Mouse (Mus musculus): ENCODE measurements around the gene Trp53i13. TPM values are rescaled to one million over a fixed set of nuclear protein-coding genes. Genes with fewer than 3 reads are reported as not detected.
A peak's percentile ranks its signal among the peaks of the same experiment; 100 is the strongest.

The Trp53i13 gene
- polyA plus RNA-seq, 1 experiment from 2014 or later, result 3.4 TPM

GRCm38 (mm10) chr11:77476216-77476615 is 39.6 kb downstream of the Trp53i13 start:
- Histone ChIP-seq H3K9ac (ENCODE audit: low read depth, low read length) (no peak overlapping the region), H3K4me1 (ENCODE audit: control insufficient read depth, low read depth, low read length) (no peaks in the 10 kb centered on the region), H3K27me3 (ENCODE audit: control insufficient read depth, insufficient read depth, low read depth, low read length) (no peaks in the 10 kb centered on the region), H3K4me2 (ENCODE audit: low read depth, low read length) (no peak overlapping the region), H3K27ac (ENCODE audit: low read length) (no peak overlapping the region), H3K9me3 (replicated peaks; ENCODE audit: control insufficient read depth, low read length) (no peaks in the 10 kb centered on the region), H3K4me3 (ENCODE audit: low read depth, low read length) (no peak overlapping the region), H3K36me3 (ENCODE audit: control insufficient read depth, insufficient read depth) (no peaks in the 10 kb centered on the region)
- 78% methylated on average over 14 of the region's 14 CpGs for WGBS (ENCODE audit: insufficient replicate concordance)
- ATAC-seq (ENCODE audit: low read depth), result no peak

DNA sequence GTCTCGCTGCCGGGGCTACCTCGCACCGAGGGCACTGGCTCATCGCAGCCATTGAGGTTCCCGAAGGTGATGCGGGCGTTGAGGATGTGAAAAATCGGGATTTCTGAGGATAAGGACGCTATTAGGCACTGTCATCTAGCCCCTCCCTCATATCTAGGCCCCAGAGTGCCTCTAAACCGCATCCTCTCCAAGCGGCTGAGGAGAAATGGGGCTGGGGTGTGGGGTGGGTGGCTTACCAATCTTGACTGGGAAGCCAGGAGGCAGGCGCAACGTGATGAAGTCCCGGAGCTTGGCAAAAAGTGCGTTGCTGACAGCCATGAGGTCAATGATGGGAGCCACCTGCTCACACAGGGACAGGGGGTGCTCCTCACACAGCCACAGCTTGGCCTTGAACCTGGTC is 43.0 kb downstream of the Trp53i13 start:
- 77% methylated on average over 16 of the region's 16 CpGs for WGBS (ENCODE audit: insufficient replicate concordance)
- no peak overlapping the region for H3K4me2 ChIP-seq (ENCODE audit: low read depth, low read length)

DNA sequence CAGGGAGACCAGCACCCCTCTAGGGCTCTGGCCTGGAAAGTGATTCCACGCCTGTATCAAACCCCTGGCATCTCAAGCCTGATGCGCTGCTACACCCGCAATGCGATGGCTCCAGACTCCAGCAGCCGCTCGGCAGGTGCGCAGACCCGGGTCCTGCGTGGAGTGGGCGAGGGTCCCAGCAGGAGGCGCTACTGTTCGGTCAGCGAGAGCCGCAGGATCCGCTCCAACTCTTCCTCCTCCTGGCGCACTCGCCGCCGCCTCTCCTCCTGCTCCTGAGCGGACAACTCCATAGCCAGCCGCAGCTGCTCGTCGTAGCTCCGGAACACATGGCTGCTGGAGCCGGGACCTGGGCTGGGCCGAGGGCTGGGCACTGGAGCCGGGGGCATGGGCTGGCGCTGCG is 44.4 kb downstream of the Trp53i13 start:
- Histone ChIP-seq H3K36me3 (ENCODE audit: control insufficient read depth, insufficient read depth) (no peaks in the 10 kb centered on the region), H3K4me1 (ENCODE audit: control insufficient read depth, low read depth, low read length) (peaks cover 7% of the 10 kb centered on the region; the same call in 1 of the 2 replicates), H3K4me2 (ENCODE audit: low read depth, low read length) (no peak overlapping the region), H3K9me3 (replicated peaks; ENCODE audit: control insufficient read depth, low read length) (no peaks in the 10 kb centered on the region), H3K4me3 (ENCODE audit: low read depth, low read length) (no peak overlapping the region), H3K27me3 (ENCODE audit: control insufficient read depth, insufficient read depth, low read depth, low read length) (peaks cover 14% of the 10 kb centered on the region), H3K27ac (ENCODE audit: low read length) (no peak overlapping the region), H3K9ac (ENCODE audit: low read depth, low read length) (no peak overlapping the region)
- 85% methylated on average over 27 of the region's 29 CpGs for WGBS (ENCODE audit: insufficient replicate concordance)
- ATAC-seq (ENCODE audit: low read depth), result no peak

More for the DNA sequence above, 43.0 kb downstream of the Trp53i13 start:
- H3K4me3 ChIP-seq (ENCODE audit: low read depth, low read length), result no peak overlapping the region
- no peak for ATAC-seq (ENCODE audit: low read depth)
- H3K27ac ChIP-seq (ENCODE audit: low read length), result no peak overlapping the region
- peaks cover under 1% of the 10 kb centered on the region; the same call in 1 of the 2 replicates for H3K27me3 ChIP-seq (ENCODE audit: control insufficient read depth, insufficient read depth, low read depth, low read length)
- no peaks in the 10 kb centered on the region for H3K9me3 ChIP-seq (replicated peaks; ENCODE audit: control insufficient read depth, low read length)
- no peak overlapping the region for H3K9ac ChIP-seq (ENCODE audit: low read depth, low read length)
- H3K4me1 ChIP-seq (ENCODE audit: control insufficient read depth, low read depth, low read length), result peaks cover under 1% of the 10 kb centered on the region; the same call in 1 of the 2 replicates
- no peaks in the 10 kb centered on the region for H3K36me3 ChIP-seq (ENCODE audit: control insufficient read depth, insufficient read depth)

DNA sequence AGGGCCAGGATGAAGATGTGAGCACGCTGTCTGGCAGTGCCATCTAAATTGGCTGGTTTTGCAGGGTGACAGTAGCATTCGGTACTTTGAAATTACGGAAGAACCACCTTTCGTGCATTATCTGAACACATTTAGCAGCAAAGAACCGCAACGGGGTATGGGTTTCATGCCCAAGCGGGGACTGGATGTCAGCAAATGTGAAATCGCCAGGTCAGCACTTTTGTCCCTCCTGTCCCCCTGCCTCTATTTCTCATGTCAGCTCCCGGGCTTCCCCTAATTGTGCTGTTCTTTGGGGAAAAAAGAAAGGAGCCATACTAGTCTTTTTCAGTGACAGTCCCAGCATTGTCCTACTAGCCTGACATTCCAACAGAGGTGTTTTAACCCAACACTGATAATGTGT is 47.4 kb downstream of the Trp53i13 start:
- WGBS (ENCODE audit: insufficient replicate concordance), result 76% methylated on average over 9 of the region's 9 CpGs
- Histone ChIP-seq H3K9me3 (replicated peaks; ENCODE audit: control insufficient read depth, low read length) (no peaks in the 10 kb centered on the region), H3K27ac (ENCODE audit: low read length) (no peak overlapping the region), H3K4me2 (ENCODE audit: low read depth, low read length) (no peak overlapping the region), H3K4me3 (ENCODE audit: low read depth, low read length) (no peak overlapping the region), H3K27me3 (ENCODE audit: control insufficient read depth, insufficient read depth, low read depth, low read length) (peaks cover 34% of the 10 kb centered on the region), H3K9ac (ENCODE audit: low read depth, low read length) (no peak overlapping the region), H3K36me3 (ENCODE audit: control insufficient read depth, insufficient read depth) (no peaks in the 10 kb centered on the region), H3K4me1 (ENCODE audit: control insufficient read depth, low read depth, low read length) (peaks cover 7% of the 10 kb centered on the region; the same call in 1 of the 2 replicates)
- no peak for ATAC-seq (ENCODE audit: low read depth)

DNA sequence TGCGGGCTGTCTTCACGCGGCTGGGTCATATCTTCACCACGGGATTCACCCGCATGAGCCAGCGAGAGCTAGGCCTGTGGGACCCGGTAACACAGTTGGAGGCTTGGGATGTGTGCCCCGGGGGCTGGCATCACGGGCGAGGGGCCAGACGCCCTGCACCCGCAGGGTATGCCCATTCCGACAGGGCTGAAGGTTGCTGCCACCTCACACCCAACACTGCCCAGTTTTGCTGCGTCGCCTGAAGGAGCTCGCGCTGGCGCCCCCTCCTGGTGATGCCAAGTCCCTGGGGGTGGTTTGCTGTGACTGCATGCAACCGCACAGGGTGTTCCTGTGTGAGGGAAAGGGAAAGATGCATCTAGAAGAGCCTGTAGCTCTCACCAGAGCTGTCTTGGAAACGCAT is 48.0 kb downstream of the Trp53i13 start:
- Histone ChIP-seq H3K36me3 (ENCODE audit: control insufficient read depth, insufficient read depth) (no peaks in the 10 kb centered on the region), H3K27ac (ENCODE audit: low read length) (no peak overlapping the region), H3K4me2 (ENCODE audit: low read depth, low read length) (peak overlapping the region; percentile 35), H3K27me3 (ENCODE audit: control insufficient read depth, insufficient read depth, low read depth, low read length) (peaks cover 41% of the 10 kb centered on the region), H3K9me3 (replicated peaks; ENCODE audit: control insufficient read depth, low read length) (no peaks in the 10 kb centered on the region), H3K9ac (ENCODE audit: low read depth, low read length) (no peak overlapping the region), H3K4me1 (ENCODE audit: control insufficient read depth, low read depth, low read length) (peaks cover 7% of the 10 kb centered on the region; the same call in 1 of the 2 replicates), H3K4me3 (ENCODE audit: low read depth, low read length) (0 out of 2 replicates have a peak overlapping the region, but pooled peaks have one; percentile 5)
- WGBS (ENCODE audit: insufficient replicate concordance), result 10% methylated on average over 20 of the region's 20 CpGs
- ATAC-seq (ENCODE audit: low read depth), result no peak

DNA sequence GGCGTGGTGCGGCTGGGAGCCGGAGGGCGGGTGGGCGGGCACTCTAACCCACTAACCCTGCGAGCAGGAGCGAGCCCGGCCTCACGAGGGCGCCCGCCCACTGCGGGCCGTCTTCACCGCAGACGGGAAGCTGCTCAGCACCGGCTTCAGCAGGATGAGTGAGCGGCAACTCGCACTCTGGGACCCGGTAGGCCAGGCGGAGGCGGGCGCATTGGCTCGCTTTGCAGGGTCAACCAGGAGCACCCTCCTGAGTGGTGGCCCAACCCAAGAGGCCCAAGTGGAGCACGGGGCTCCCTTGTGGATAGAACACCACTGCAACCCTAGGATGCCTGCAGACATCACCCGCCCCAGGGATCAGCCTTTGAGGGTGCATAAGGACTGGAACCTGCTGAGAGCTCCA is 48.6 kb downstream of the Trp53i13 start:
- peak; percentile 61 for ATAC-seq (ENCODE audit: low read depth)
- 3% methylated on average over 25 of the region's 25 CpGs for WGBS (ENCODE audit: insufficient replicate concordance)
- peaks cover 47% of the 10 kb centered on the region for H3K27me3 ChIP-seq (ENCODE audit: control insufficient read depth, insufficient read depth, low read depth, low read length)

DNA sequence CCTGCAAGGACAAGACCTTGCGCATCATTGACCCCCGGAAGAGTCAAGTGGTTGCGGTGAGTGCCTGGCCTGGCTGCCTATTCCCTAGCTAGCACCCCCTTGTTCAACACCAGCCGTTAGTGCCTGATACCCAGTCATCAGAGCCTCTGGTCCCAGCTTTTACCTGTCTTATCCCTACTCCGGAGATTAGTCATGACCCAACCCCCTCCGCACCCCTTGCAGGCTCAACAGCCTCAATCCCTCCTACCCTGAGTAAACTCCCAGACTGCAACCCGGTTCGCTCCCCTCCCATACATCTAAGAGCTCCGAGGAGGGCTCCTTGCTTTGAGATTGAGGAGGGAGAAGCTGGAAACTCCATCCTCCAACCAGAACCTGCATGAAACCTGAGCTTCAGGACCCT is 49.2 kb downstream of the Trp53i13 start:
- Histone ChIP-seq H3K27ac (ENCODE audit: low read length) (no peak overlapping the region), H3K4me2 (ENCODE audit: low read depth, low read length) (no peak overlapping the region), H3K9ac (ENCODE audit: low read depth, low read length) (no peak overlapping the region), H3K9me3 (replicated peaks; ENCODE audit: control insufficient read depth, low read length) (no peaks in the 10 kb centered on the region), H3K36me3 (ENCODE audit: control insufficient read depth, insufficient read depth) (no peaks in the 10 kb centered on the region), H3K27me3 (ENCODE audit: control insufficient read depth, insufficient read depth, low read depth, low read length) (peaks cover 53% of the 10 kb centered on the region), H3K4me3 (ENCODE audit: low read depth, low read length) (no peak overlapping the region), H3K4me1 (ENCODE audit: control insufficient read depth, low read depth, low read length) (peaks cover 15% of the 10 kb centered on the region)
- no peak for ATAC-seq (ENCODE audit: low read depth)
- 38% methylated on average over 9 of the region's 9 CpGs for WGBS (ENCODE audit: insufficient replicate concordance)

More for the DNA sequence above, 48.6 kb downstream of the Trp53i13 start:
- Histone ChIP-seq H3K9me3 (replicated peaks; ENCODE audit: control insufficient read depth, low read length) (no peaks in the 10 kb centered on the region), H3K9ac (ENCODE audit: low read depth, low read length) (no peak overlapping the region), H3K4me3 (ENCODE audit: low read depth, low read length) (no peak overlapping the region), H3K27ac (ENCODE audit: low read length) (no peak overlapping the region), H3K4me1 (ENCODE audit: control insufficient read depth, low read depth, low read length) (peaks cover 12% of the 10 kb centered on the region), H3K36me3 (ENCODE audit: control insufficient read depth, insufficient read depth) (no peaks in the 10 kb centered on the region), H3K4me2 (ENCODE audit: low read depth, low read length) (peak overlapping the region; percentile 35)

DNA sequence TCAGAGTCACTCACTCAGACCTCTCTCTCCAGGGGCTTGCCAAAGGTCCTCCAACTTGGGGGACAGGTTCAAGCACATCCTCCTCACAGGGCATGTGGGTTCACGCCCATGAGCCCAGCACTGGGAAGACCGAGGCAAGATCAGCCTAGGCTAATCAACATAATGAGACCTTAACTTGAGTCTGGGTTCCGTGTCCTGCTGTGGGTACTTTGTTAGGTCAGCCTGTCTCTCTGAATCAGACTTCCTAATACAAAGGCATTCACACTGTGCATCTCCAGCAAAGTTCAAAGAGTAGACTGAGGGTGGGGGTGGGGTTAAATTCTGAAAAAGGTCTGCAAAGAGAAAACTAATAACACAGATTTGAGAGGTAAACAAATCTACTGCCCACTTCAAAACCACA is 50.7 kb downstream of the Trp53i13 start:
- 61% methylated on average over 3 of the region's 3 CpGs for WGBS (ENCODE audit: insufficient replicate concordance)
- H3K4me3 ChIP-seq (ENCODE audit: low read depth, low read length), result no peak overlapping the region
- H3K9me3 ChIP-seq (replicated peaks; ENCODE audit: control insufficient read depth, low read length), result no peaks in the 10 kb centered on the region
- no peak overlapping the region for H3K27ac ChIP-seq (ENCODE audit: low read length)
- ATAC-seq (ENCODE audit: low read depth), result no peak
- peaks cover 62% of the 10 kb centered on the region for H3K27me3 ChIP-seq (ENCODE audit: control insufficient read depth, insufficient read depth, low read depth, low read length)
- peaks cover 15% of the 10 kb centered on the region for H3K4me1 ChIP-seq (ENCODE audit: control insufficient read depth, low read depth, low read length)
- no peaks in the 10 kb centered on the region for H3K36me3 ChIP-seq (ENCODE audit: control insufficient read depth, insufficient read depth)
- no peak overlapping the region for H3K4me2 ChIP-seq (ENCODE audit: low read depth, low read length)
- no peak overlapping the region for H3K9ac ChIP-seq (ENCODE audit: low read depth, low read length)

- ATAC-seq (ENCODE audit: low read depth), result no peak
- no peaks in the 10 kb centered on the region for H3K36me3 ChIP-seq (ENCODE audit: control insufficient read depth, insufficient read depth)
- no peaks in the 10 kb centered on the region for H3K9me3 ChIP-seq (replicated peaks; ENCODE audit: control insufficient read depth, low read length)
- H3K27me3 ChIP-seq (ENCODE audit: control insufficient read depth, insufficient read depth, low read depth, low read length), result peaks cover 62% of the 10 kb centered on the region
- no peak overlapping the region for H3K9ac ChIP-seq (ENCODE audit: low read depth, low read length)
- H3K4me1 ChIP-seq (ENCODE audit: control insufficient read depth, low read depth, low read length), result peaks cover 15% of the 10 kb centered on the region
- WGBS (ENCODE audit: insufficient replicate concordance), result 52% methylated on average over 4 of the region's 4 CpGs
- no peak overlapping the region for H3K4me2 ChIP-seq (ENCODE audit: low read depth, low read length)
- H3K27ac ChIP-seq (ENCODE audit: low read length), result no peak overlapping the region
- H3K4me3 ChIP-seq (ENCODE audit: low read depth, low read length), result no peak overlapping the region
These were observed 51.1 kb downstream of the Trp53i13 start for GRCm38 (mm10) chr11:77464684-77465083.

Measured in liver, embryonic 16.5 days (tissue).